26 mouse cellular contexts compared by ENCODE assay signal in the genomic region with DNA sequence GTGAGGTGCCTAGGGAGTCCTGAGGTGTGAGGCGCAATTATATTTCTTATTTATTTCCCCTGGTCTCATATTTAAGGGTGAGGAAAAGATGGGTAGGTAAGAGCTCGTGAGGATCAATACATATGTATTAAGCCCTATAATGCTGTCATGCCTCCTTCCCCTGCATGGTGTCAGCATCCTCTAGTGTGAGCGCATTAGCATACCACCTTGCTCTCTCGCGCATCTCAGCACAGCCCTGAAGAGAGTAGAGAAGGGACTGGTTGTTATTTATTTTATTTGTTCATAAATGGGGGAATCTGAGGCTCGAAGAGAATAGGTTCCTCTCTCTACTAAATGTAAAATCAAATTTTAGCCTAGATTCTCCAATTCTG. TPM values are rescaled to one million over a fixed set of nuclear protein-coding genes. Genes with fewer than 3 reads are reported as not detected.
DNase-seq lines count a peak whose midpoint lies in the region; ATAC-seq and TF ChIP-seq lines count a peak whose summit lies in the region.
"Had no signal": no experiment of that assay in that cellular context is flagged by ENCODE, and none has a peak within 500 bp of the region (broad histone marks: within the 10 kb centered on the region; RNA-seq: fewer than 3 reads in every experiment).

No protein-coding gene starts in this region.

- no peaks in the 10 kb centered on the region for H3K9me3 ChIP-seq in hindbrain, embryonic 12.5 days (replicated peaks)
- no peaks in the 10 kb centered on the region for H3K9me3 ChIP-seq in hindbrain, embryonic 10.5 days
- no peaks in the 10 kb centered on the region for H3K9me3 ChIP-seq in forebrain, embryonic 12.5 days
- no peaks in the 10 kb centered on the region for H3K9me3 ChIP-seq in forebrain, embryonic 16.5 days (ENCODE audit: control insufficient read depth, low read length)
- H3K9me3 ChIP-seq in midbrain, embryonic 16.5 days (replicated peaks; ENCODE audit: control insufficient read depth, low read length, poor library complexity, severe bottlenecking) = no peaks in the 10 kb centered on the region
- no peaks in the 10 kb centered on the region for H3K9me3 ChIP-seq in lung, postnatal 0 days (ENCODE audit: low read length)
- H3K9me3 ChIP-seq: heart, embryonic 12.5 days; limb, embryonic 15.5 days had no signal

- no peak for DNase-seq in hindbrain, embryonic 10.5 days (ENCODE audit: low spot score)
- DNase-seq in lung, postnatal 0 days (ENCODE audit: low spot score) = no peak
- DNase-seq: adrenal gland, postnatal 14 days; cerebellum, adult 8-10 months; cerebellum, postnatal 36 days; embryo, embryonic 11 days; heart, postnatal 10 days; kidney, adult 11 months; kidney, postnatal 10 days; left cerebral cortex, postnatal 4 days; lung, embryonic 14.5 days; lung, postnatal 4 days; right cerebral cortex, postnatal 14 days; spleen, adult 18-20 months had no signal

- H3K4me3 ChIP-seq in hindbrain, embryonic 12.5 days = no peak overlapping the region
- H3K4me3 ChIP-seq in hindbrain, embryonic 10.5 days = no peak overlapping the region
- H3K4me3 ChIP-seq in forebrain, embryonic 12.5 days (replicated peaks) = no peak overlapping the region
- H3K4me3 ChIP-seq in forebrain, embryonic 16.5 days (replicated peaks; ENCODE audit: low read length) = no peak overlapping the region
- no peak overlapping the region for H3K4me3 ChIP-seq in midbrain, embryonic 16.5 days (ENCODE audit: low read depth, low read length)
- no peak overlapping the region for H3K4me3 ChIP-seq in lung, postnatal 0 days (ENCODE audit: low read depth, low read length)
- H3K4me3 ChIP-seq: heart, embryonic 12.5 days; limb, embryonic 15.5 days; myocyte had no signal

- peak; percentile 59; the same call in 1 of the 2 replicates for ATAC-seq in hindbrain, embryonic 12.5 days (ENCODE audit: low FRiP score)
- ATAC-seq in forebrain, embryonic 12.5 days (ENCODE audit: low FRiP score) = peak; percentile 77
- ATAC-seq in forebrain, embryonic 16.5 days = peak; percentile 69
- ATAC-seq in midbrain, embryonic 16.5 days = peak; percentile 84
- no peak for ATAC-seq in lung, postnatal 0 days
- ATAC-seq in monocyte, adult 5-6 weeks (replicated peaks; ENCODE audit: insufficient number of reproducible peaks, low FRiP score, low TSS enrichment, poor library complexity, severe bottlenecking) = no peak
- ATAC-seq: CD4-positive, CD25-positive, alpha-beta regulatory T cell, adult 4 months had no signal

- no peaks in the 10 kb centered on the region for H3K27me3 ChIP-seq in hindbrain, embryonic 12.5 days
- no peaks in the 10 kb centered on the region for H3K27me3 ChIP-seq in hindbrain, embryonic 10.5 days (ENCODE audit: insufficient read depth, poor library complexity, severe bottlenecking)
- H3K27me3 ChIP-seq in forebrain, embryonic 12.5 days = no peaks in the 10 kb centered on the region
- H3K27me3 ChIP-seq in forebrain, embryonic 16.5 days (replicated peaks; ENCODE audit: control insufficient read depth, insufficient read depth, low read length) = no peaks in the 10 kb centered on the region
- H3K27me3 ChIP-seq in midbrain, embryonic 16.5 days (ENCODE audit: control insufficient read depth, insufficient read depth, low read depth, low read length) = no peaks in the 10 kb centered on the region
- no peaks in the 10 kb centered on the region for H3K27me3 ChIP-seq in lung, postnatal 0 days (replicated peaks; ENCODE audit: insufficient read depth, low read length)
- H3K27me3 ChIP-seq: limb, embryonic 15.5 days had no signal

- TF ChIP-seq CTCF in lung, postnatal 0 days (IDR thresholded peaks at IDR 0.05) = no peak

- no peak overlapping the region for H3K4me2 ChIP-seq in hindbrain, embryonic 12.5 days (replicated peaks)
- no peak overlapping the region for H3K4me2 ChIP-seq in forebrain, embryonic 12.5 days
- H3K4me2 ChIP-seq in forebrain, embryonic 16.5 days (ENCODE audit: low read length) = peak overlapping the region; percentile 22; the same call in 1 of the 2 replicates
- no peak overlapping the region for H3K4me2 ChIP-seq in midbrain, embryonic 16.5 days (ENCODE audit: low read length)
- no peak overlapping the region for H3K4me2 ChIP-seq in lung, postnatal 0 days (replicated peaks; ENCODE audit: low read depth, low read length)
- H3K4me2 ChIP-seq: heart, embryonic 12.5 days; limb, embryonic 15.5 days; lung, embryonic 14.5 days had no signal

- H3K9ac ChIP-seq in hindbrain, embryonic 12.5 days = no peak overlapping the region
- H3K9ac ChIP-seq in forebrain, embryonic 12.5 days = no peak overlapping the region
- H3K9ac ChIP-seq in forebrain, embryonic 16.5 days (replicated peaks; ENCODE audit: low read depth, low read length) = 0 out of 2 replicates have a peak overlapping the region, but pooled peaks have one; percentile 10
- no peak overlapping the region for H3K9ac ChIP-seq in midbrain, embryonic 16.5 days (ENCODE audit: low read depth, low read length)
- H3K9ac ChIP-seq in lung, postnatal 0 days (replicated peaks; ENCODE audit: low read depth) = no peak overlapping the region
- H3K9ac ChIP-seq: heart, embryonic 12.5 days; limb, embryonic 15.5 days; liver, embryonic 14.5 days; lung, embryonic 14.5 days had no signal

- H3K4me1 ChIP-seq in hindbrain, embryonic 12.5 days = peaks cover 6% of the 10 kb centered on the region; the same call in 1 of the 2 replicates
- H3K4me1 ChIP-seq in hindbrain, embryonic 10.5 days (replicated peaks) = no peaks in the 10 kb centered on the region
- H3K4me1 ChIP-seq in forebrain, embryonic 12.5 days = peaks cover 25% of the 10 kb centered on the region
- H3K4me1 ChIP-seq in forebrain, embryonic 16.5 days (replicated peaks; ENCODE audit: control insufficient read depth, insufficient read depth, low read length) = peaks cover 24% of the 10 kb centered on the region
- H3K4me1 ChIP-seq in midbrain, embryonic 16.5 days (ENCODE audit: control insufficient read depth, insufficient read depth, low read length) = no peaks in the 10 kb centered on the region
- no peaks in the 10 kb centered on the region for H3K4me1 ChIP-seq in lung, postnatal 0 days (ENCODE audit: insufficient read depth, low read depth, low read length)
- H3K4me1 ChIP-seq: heart, embryonic 12.5 days had no signal

- no peaks in the 10 kb centered on the region for H3K36me3 ChIP-seq in hindbrain, embryonic 12.5 days
- H3K36me3 ChIP-seq in hindbrain, embryonic 10.5 days = no peaks in the 10 kb centered on the region
- 0 out of 2 replicates have a peak, but pooled peaks cover 4% of the 10 kb centered on the region for H3K36me3 ChIP-seq in forebrain, embryonic 12.5 days (replicated peaks)
- no peaks in the 10 kb centered on the region for H3K36me3 ChIP-seq in forebrain, embryonic 16.5 days (ENCODE audit: control insufficient read depth, insufficient read depth)
- H3K36me3 ChIP-seq in midbrain, embryonic 16.5 days (ENCODE audit: control insufficient read depth, insufficient read depth, low read length) = no peaks in the 10 kb centered on the region
- no peaks in the 10 kb centered on the region for H3K36me3 ChIP-seq in lung, postnatal 0 days (ENCODE audit: insufficient read depth, low read length)
- H3K36me3 ChIP-seq: heart, embryonic 12.5 days; limb, embryonic 15.5 days had no signal

- no peak for TF ChIP-seq EP300 in lung, postnatal 0 days (IDR thresholded peaks at IDR 0.05)

- 82% methylated on average over 6 of the region's 6 CpGs for WGBS in hindbrain, embryonic 12.5 days
- 86% methylated on average over 6 of the region's 6 CpGs for WGBS in hindbrain, embryonic 10.5 days
- 71% methylated on average over 6 of the region's 6 CpGs for WGBS in forebrain, embryonic 12.5 days
- WGBS in forebrain, embryonic 16.5 days = 39% methylated on average over 6 of the region's 6 CpGs
- 61% methylated on average over 6 of the region's 6 CpGs for WGBS in midbrain, embryonic 16.5 days
- 82% methylated on average over 6 of the region's 6 CpGs for WGBS in lung, postnatal 0 days

- no peak overlapping the region for H3K27ac ChIP-seq in hindbrain, embryonic 12.5 days
- no peak overlapping the region for H3K27ac ChIP-seq in hindbrain, embryonic 10.5 days
- H3K27ac ChIP-seq in forebrain, embryonic 12.5 days = peak overlapping the region; percentile 82
- H3K27ac ChIP-seq in forebrain, embryonic 16.5 days (ENCODE audit: low read length) = peak overlapping the region; percentile 56
- H3K27ac ChIP-seq in midbrain, embryonic 16.5 days (ENCODE audit: low read length) = no peak overlapping the region; the same call in 1 of the 2 replicates
- H3K27ac ChIP-seq in lung, postnatal 0 days (ENCODE audit: low read length) = no peak overlapping the region
- H3K27ac ChIP-seq: limb, embryonic 15.5 days; liver, embryonic 14.5 days had no signal

RNA-seq across cellular contexts. Expression of a gene that starts 27.4 kb away (rescaled TPM):
- polyA plus RNA-seq in hindbrain, embryonic 12.5 days (2016; fragmentation: Nextera tagmentation; extraction: Ambion mirVana) = 1.9 and 2.1 TPM in 2 replicates
- polyA plus RNA-seq in hindbrain, embryonic 10.5 days (2016; fragmentation: Nextera tagmentation; extraction: Ambion mirVana) = 0.34 and 1.2 TPM in 2 replicates
- polyA plus RNA-seq in forebrain, embryonic 12.5 days (2016; fragmentation: Nextera tagmentation; extraction: Ambion mirVana) = 4.2 and 6.1 TPM in 2 replicates
- 4.1 and 4.4 TPM in 2 replicates for polyA plus RNA-seq in forebrain, embryonic 16.5 days (2015; fragmentation: Nextera tagmentation; extraction: Ambion mirVana)
- 2.7 and 3.0 TPM in 2 replicates for polyA plus RNA-seq in midbrain, embryonic 16.5 days (2015; fragmentation: Nextera tagmentation; extraction: Ambion mirVana)
- not detected in 2 replicates for polyA plus RNA-seq in lung, postnatal 0 days (2015; fragmentation: Nextera tagmentation; extraction: Ambion mirVana)
- total RNA-seq in monocyte, adult 5-6 weeks (2017) = not detected in 3 replicates
- total RNA-seq: granulocyte monocyte progenitor cell, adult 5-6 weeks; megakaryocyte-erythroid progenitor cell, adult 5-6 weeks had no signal
- polyA plus RNA-seq: heart, embryonic 12.5 days; lung, embryonic 14.5 days; myocyte had no signal

Comparison
In these comparisons a context has a peak if more than half of its experiments do, and no peak if none do; other contexts are left out.
1. ATAC-seq: peak in hindbrain, embryonic 12.5 days (single experiment), forebrain, embryonic 12.5 days (single experiment), forebrain, embryonic 16.5 days (single experiment) and midbrain, embryonic 16.5 days (single experiment); none in lung, postnatal 0 days (single experiment) and monocyte, adult 5-6 weeks (single experiment).
2. H3K27ac ChIP-seq: peak in forebrain, embryonic 12.5 days (single experiment) and forebrain, embryonic 16.5 days (single experiment); none in hindbrain, embryonic 12.5 days (single experiment), hindbrain, embryonic 10.5 days (single experiment), midbrain, embryonic 16.5 days (single experiment) and lung, postnatal 0 days (single experiment).